Mouse (Mus musculus): ENCODE results near the gene Gnat1.

Gnat1 gene

DNA sequence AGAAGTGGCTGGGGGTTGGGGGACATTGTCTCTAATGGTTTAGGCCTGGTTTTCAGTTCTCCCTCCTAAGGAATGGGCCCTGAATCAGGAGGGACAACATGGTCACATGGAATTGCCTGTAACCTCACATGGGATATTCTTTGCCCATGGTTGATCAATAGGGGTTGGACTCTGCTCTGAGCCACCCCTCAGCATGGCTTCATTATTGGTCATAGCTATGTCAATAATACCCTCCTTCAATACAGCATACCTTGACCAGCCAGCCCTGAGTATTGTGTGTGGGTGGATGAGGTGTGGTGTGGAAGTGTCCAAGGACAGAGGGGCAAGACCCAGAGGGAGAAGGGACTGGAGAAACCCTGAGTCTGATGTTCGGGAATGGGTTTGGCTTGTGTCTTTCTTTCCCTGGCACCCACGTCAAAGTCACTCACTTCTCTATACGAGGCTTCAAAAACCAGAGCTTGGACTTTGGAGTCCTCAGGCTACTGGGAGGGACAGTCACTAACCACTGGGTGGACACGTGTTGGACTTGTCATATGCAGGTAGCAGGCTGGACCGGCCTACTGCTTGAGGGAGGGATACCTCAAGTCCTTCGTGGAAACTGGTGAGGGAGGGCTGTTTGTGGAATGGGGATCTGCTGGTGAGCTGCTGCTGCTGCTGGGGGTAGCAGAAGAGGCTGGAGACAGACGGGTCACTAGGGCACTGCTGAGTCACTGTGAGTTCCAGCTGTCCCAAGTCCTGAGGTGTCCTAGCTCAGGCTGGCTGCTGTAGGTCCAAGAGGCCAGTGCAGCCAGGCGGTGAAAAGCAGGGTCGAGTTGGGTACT lies 4.7 kb downstream of the Gnat1 start:
- DNase-seq = no peak

DNA sequence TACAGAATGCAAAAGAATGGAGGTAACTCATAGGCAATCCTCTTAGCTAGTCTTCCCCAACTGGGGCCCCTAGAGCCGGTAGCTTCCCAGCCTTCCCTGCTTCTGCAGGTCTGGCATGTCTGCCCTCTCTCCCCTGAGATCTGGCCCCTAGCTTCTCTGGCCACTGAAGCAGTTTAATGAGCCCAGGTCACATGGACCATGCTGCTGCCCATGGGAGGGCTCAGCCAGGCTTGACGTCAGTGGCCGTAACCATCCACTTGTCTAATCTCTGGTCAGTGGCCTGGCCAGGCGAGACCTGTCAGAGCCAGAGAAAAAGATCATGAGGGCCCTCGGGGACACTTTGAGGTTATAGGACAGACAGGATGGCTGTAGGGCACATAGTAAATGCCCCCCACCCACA lies 9.3 kb downstream of the Gnat1 start:
- no peak for DNase-seq

- DNase-seq = no peak
Observed at GRCm38 (mm10) chr9:107669480-107669945, 10.0 kb downstream of the Gnat1 start, which contains the start of gene Slc38a3. Gene Slc38a3 (minus strand): TSS chr9:107669530.

- no peak for DNase-seq
Observed at GRCm38 (mm10) chr9:107668916-107669315, 10.6 kb downstream of the Gnat1 start.

DNA sequence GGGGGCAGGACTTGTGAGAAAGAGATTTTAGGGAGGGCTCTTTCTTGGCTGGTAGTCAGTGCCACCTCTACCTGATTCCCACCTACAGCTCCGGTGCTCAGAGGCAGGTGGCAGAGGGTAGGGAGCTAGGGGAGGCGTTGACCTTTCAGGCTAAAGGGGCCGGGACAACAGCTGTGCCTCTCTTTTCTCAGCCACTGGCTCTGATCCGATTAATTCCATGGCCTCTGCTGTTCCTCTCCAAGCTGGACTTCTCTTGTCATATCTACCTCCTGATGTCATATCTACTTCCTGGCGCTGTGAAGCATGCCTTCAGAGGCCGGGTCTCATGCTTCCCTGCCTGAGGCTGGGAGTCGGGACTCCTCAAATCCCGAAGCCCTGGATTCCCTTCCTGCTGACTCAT lies 11.5 kb downstream of the Gnat1 start:
- no peak for DNase-seq

GRCm38 (mm10) chr9:107667219-107667618 lies 12.3 kb downstream of the Gnat1 start:
- peak; percentile 68 for DNase-seq

GRCm38 (mm10) chr9:107666751-107667205 lies 12.7 kb downstream of the Gnat1 start:
- no peak for DNase-seq

GRCm38 (mm10) chr9:107665308-107665707 lies 14.2 kb downstream of the Gnat1 start:
- DNase-seq = no peak

GRCm38 (mm10) chr9:107663525-107663924 lies 16.0 kb downstream of the Gnat1 start:
- no peak for DNase-seq

DNA sequence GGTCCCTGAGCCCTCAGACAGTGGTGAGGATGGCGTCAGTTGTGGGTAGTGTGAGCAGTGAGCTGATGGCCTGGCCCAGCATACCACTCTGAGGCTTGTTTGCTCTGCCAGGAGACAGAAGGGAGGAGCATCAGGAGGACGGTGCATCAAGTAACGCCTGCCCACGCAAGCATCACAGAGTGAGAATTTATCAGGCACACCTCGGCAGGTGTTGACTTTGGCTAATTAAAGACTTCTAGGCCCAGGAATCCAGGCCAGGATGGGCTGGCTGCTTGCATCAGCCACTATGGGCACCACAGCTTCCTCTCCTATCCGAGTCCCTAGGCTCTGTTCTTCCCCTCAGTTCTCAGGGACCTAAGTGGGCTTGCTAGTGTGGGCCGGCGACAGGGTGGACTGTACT lies 17.2 kb downstream of the Gnat1 start:
- no peak for DNase-seq

DNA sequence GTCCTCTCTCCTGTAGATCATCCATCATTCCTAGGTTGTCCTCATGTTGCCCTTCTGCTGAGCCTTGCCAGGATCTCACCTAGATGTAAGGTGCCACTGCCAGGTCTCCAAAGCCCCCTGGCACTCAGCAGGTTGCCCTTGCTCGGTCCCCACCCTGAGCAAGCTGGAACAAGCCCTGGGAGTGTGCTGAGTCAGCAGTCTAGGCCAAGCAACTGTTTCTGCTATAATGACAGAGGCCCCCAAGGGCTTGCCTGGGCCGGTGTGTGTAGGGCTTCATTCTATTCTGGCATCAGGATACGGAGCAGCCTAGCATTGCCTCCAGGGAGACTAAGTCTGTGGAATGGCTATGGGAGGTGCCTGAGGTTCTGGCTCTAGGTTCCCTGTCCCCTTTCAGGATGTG lies 18.7 kb downstream of the Gnat1 start:
- no peak for DNase-seq

DNA sequence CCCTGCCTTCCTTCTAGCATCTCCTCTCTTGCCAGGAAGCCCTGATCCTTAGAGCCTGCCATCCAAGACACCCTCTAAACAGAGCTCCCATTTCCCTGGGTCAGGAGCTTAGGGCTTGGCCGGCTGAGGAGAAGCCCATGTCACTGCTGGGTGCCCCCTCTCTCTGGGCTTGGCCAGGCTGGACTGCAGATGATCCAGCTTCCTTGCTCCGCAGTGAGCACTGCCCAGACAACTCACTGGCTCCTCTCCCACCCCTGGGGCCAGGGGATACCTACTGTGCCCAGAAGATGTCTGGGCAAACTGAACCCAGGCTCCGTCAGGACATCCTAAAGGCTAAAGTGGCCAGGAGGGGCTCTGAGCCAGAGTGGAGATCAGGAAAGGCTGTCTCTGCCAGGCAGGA lies 19.6 kb downstream of the Gnat1 start:
- DNase-seq = no peak

- DNase-seq = no peak
Observed at GRCm38 (mm10) chr9:107659551-107659950, 20.0 kb downstream of the Gnat1 start.

DNA sequence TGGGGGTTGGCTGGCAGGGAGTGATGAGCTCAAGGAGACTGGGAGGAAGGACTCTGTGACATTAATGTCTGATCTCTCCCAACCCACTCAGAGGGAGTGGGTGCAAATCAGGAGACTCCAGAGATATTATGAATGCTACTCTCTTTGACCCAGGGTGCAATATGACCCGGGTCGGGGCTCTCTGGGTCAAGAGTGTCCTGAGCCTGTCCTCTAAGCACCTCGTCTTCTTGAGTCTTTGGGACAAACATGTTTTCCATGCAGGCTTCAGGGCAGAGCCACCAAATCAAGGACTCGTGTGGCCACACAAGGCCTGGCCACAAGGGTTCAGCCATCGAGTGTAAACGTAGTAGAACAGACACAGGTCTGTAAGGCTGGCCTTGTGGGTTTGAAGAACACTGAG lies 21.4 kb downstream of the Gnat1 start:
- no peak for DNase-seq

DNA sequence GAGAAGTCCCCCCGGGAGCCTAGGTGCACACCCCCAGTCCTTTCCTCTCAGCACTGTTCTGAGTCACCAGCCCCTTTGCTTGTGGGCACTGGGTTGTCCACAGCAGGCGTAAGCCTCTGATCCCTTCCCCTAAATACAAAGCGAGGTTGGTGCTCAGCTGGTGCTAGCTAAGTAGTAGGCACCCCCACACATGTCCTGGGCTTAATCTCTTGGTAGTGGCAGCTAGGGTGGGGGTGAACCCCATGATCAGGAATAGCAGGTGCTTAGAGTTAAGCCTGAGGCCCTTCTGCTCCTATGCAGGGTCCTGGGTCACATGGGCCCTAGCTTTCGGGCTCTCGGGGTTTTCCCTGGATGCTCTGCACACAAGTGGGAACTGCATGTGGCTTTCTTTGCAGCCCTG lies 22.4 kb downstream of the Gnat1 start:
- DNase-seq = no peak

GRCm38 (mm10) chr9:107654585-107654984 lies 24.9 kb downstream of the Gnat1 start:
- no peak for DNase-seq

- DNase-seq = no peak
Observed at GRCm38 (mm10) chr9:107653474-107653873, 26.0 kb downstream of the Gnat1 start.

DNA sequence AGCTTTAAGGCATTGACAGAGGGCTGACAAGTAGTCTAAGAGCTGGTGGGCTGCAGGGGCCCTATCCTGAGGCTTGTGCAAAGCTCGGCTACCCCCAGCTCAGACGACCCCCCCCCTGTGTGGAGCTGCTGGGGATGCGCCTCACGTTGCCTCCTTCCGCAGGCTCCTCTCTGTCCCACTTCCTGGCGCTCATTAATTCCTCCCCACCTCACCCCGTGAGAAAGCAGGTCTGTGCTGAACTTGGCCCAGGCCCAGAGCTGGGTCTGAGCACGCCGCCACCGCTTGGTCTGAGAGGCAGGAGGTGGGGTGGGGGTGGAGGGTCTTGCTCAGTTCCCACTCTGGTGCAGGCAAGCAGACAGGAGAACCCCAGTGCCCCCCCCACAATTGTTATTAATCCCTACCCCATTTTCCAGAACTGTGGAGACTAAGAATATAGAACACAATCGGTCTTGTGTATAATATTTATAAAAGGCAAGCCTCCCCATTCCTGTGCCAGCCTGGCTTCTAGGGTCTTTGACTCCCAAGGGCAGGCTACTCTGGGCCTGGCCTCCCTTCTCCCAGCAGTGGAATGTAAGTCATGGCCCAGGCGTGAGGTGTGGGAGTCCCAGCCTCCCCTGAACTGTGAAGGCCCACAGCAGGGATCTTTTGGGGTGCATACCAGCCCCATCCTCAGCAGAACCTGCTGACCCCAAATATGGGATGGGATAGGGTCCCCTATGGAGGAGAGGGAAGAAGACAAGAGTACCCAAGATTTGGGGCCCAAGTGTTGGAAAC lies 28.6 kb downstream of the Gnat1 start:
- no peak for DNase-seq

DNA sequence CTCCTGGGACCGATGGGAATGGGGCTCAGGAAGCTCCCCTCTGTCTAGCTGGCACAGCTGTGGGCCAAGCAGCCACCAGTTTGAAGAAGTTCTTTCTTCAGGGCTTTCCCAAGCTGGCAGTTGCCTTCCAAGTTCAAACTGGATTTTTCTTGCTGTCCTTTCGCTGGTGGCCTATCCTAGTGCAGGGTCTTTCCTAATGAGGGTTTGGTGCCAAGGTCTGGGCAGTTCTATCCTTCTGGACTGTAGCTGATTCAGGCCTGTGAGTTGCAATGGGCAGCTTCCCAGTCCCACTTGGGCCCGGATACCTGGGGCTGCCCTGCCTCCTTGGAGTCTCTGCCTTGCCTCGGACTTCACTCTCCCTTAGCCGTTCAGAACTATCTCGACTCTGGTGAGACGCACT lies 29.3 kb downstream of the Gnat1 start:
- DNase-seq = no peak

DNA sequence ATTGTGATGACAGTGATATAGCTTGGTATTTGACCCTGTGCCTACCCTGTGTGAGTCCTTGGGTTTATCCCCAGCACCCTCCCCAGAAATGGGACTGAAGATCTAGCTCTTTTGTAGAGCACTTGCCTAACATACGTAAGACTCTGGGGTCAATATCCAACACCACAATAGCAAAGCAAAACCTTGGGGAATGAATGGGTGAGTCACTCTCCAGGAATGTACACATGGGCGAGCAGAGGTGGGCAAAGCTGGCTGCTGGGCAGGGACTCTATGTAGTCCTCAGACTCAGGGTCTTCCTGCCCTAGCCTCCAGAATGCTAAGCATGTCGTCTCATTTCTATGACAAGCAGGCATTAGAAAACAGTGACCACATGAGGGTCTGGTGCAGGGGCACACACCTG lies 30.7 kb downstream of the Gnat1 start:
- no peak for DNase-seq

GRCm38 (mm10) chr9:107646975-107647374 lies 32.5 kb downstream of the Gnat1 start:
- no peak for DNase-seq

DNA sequence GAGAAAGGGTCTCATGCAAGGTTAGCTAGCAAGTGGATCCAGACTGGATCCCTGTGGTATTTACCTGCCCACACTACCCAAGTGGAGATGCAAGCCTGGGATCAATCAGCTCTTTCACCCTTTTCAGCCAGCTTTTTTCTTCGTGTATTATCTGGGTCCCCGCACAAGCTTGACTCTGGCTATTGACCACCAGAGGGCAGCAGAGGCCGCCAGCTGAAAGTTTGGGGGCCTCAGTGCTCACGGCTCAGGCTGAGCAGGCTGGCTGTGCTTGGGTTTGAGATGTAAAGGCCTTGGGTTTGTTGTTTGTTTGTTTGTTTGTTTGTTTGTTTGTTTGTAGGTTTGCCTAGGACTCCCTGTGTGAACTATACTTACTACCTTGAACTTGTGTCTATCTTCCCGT lies 33.9 kb downstream of the Gnat1 start:
- DNase-seq = peak; percentile 84

DNA sequence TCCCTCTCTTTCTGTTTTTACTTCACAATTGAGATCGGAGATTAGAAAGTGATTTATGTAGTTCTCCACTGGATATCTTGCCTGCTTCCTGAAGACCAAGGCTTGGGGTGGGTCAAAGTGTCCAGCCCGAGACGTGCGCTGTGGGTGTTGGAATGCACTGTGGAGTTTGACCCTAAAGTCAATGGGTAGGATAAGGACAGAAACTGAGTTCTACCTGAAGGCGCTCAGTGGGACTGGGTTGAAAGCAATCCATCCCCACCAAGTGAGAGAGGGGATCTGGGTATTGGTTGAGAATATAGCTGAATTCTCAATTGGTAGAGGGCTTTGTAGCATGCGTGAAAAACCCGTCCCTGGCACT lies 34.4 kb downstream of the Gnat1 start:
- no peak for DNase-seq

DNA sequence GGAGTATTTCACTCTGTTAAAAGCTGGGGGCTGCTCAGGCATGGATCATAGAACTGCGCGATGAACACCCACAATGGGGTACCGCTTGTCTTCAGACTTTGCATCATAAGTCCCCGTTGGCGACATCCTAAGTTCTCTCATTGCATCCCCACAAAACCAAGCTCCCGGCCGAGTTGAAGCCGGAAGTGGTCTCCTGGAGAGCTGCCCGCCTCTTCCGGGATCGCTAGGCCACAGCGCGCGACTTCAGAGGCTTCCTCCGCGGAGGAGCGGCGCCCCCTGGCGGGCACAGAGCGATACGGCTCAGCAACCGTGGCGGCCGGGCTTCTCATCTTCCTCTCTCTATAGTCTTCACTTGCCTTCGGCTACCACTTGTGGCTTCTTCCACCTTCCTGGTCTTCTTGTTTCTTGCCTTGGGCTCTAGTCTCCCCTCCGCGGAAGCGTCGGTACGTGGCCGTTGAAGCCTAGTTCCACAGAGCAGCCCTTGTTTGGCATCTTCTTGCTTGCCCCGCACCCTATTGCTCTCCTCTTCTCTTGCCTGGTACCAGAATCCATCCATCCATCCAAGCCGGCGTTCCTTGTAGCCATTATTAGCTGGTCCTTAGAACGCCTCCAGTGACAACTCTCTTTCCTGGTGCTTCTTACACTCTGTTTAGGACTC lies 34.9 kb downstream of the Gnat1 start:
- DNase-seq = peak; percentile 94
